Mouse (Mus musculus): ENCODE results near the gene Acsl3. TPM values are rescaled to one million over a fixed set of nuclear protein-coding genes. Genes with fewer than 3 reads are reported as not detected.

Gene Acsl3
- polyA plus RNA-seq, 1 experiment from 2014 or later = 77.8 TPM

DNA sequence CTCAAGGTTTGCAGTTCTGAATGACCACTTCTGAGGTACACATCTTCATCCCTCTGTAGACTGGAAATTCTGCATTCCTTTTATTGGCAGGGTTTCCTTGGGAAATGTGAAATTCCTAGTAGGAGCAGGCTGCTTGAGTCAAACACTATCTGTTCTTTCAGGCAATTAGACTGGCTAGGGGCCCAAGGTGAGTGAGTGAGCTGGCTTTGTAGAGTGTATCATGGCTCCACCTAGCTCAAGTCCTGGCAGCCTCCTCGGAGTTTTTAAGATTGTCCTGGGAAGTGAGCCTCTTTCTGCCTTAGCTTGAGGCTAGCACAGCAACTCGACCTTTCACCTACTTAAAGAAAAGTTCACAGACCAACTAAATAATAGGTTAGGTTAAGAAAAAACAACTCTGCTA is 1.2 kb upstream of the Acsl3 start:
- no peaks in the 10 kb centered on the region for H3K9me3 ChIP-seq
- H3K4me2 ChIP-seq (replicated peaks) = no peak overlapping the region
- no peak overlapping the region for H3K9ac ChIP-seq (replicated peaks)
- H3K27ac ChIP-seq = no peak overlapping the region
- peaks cover 30% of the 10 kb centered on the region for H3K4me1 ChIP-seq (replicated peaks)
- ATAC-seq = no peak
- no peaks in the 10 kb centered on the region for H3K27me3 ChIP-seq
- no peak overlapping the region for H3K4me3 ChIP-seq (replicated peaks)
- H3K36me3 ChIP-seq = no peaks in the 10 kb centered on the region
- WGBS = 16% methylated on average over 2 of the region's 2 CpGs

DNA sequence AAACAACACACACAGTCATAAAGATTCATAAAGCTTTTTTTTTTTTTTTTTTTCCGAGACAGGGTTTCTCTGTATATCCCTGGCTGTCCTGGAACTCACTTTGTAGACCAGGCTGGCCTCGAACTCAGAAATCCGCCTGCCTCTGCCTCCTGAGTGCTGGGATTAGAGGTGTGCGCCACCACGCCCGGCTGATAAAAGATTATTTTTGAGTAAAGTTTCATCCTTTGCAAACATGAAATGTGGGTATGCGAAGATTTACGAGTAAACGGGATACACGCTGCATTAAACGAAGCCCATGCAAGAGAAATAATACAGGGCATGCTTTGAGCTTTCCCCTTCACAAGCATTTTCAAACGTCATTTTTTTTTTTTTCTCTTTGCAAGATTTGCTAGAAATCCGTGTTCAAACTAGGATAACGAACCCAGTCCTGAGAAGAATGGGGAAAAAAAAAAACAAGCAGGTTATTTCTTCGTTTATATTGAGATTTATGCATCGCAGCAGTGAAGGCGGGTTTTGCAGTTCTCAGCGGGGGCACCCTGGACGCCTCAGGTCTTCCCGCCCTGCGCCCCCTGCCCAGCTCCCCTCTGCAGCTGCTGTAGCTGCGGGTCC is 500 bp upstream of the Acsl3 start:
- Histone ChIP-seq H3K9me3 (no peaks in the 10 kb centered on the region), H3K9ac (replicated peaks) (peak overlapping the region; percentile 97), H3K27ac (peak overlapping the region; percentile 99), H3K4me3 (replicated peaks) (peak overlapping the region; percentile 89), H3K27me3 (no peaks in the 10 kb centered on the region), H3K4me2 (replicated peaks) (peak overlapping the region; percentile 75), H3K4me1 (replicated peaks) (peaks cover 32% of the 10 kb centered on the region), H3K36me3 (no peaks in the 10 kb centered on the region)
- WGBS = 28% methylated on average over 22 of the region's 22 CpGs
- no peak for ATAC-seq

DNA sequence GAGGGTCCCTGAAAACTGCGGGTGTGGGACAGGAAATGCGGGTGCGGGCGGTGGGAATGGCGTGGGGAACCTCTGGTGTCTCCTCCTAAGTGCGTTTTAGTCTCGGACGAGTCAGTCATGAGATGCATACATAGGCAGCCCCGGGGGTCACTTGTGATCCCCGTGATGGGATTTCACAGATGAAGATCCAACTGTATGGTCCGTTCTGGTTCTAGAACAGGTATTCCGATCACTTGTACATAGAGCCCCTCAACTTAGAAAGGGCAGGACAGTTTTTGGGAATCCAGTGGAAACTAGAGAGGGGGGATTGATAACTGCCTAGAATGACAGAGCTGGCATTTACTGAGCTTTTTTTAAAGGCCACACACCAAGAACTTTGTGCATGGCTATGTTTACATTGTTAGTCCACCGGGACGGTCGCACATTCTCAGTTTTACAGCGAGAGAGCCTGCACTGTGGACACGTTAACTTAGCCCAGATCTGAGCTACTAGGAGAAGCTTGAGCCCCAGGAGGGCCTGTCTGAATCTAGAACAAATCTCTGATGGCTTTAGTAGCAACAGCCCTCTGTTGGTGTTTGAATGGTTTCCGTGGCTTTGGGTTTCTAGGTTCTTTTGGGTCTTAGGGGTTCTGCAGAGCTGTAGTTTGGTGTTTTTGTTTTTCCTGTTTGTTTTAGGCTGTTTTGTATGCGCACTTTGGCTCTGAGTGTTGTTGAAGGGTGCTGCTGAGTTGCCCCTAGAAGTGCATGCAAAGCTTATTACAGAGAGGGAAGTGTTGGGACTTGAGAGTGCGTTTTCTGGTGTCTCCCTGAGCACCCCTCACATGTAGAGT is 1.0 kb downstream of the Acsl3 start:
- peak overlapping the region; percentile 89 for H3K4me3 ChIP-seq (replicated peaks)
- peak overlapping the region; percentile 75 for H3K4me2 ChIP-seq (replicated peaks)
- H3K27ac ChIP-seq = peak overlapping the region; percentile 99
- no peak for ATAC-seq
- H3K9ac ChIP-seq (replicated peaks) = peak overlapping the region; percentile 97
- H3K4me1 ChIP-seq (replicated peaks) = peaks cover 32% of the 10 kb centered on the region
- WGBS = 2% methylated on average over 20 of the region's 20 CpGs
- H3K36me3 ChIP-seq = 0 out of 2 replicates have a peak, but pooled peaks cover under 1% of the 10 kb centered on the region
- H3K9me3 ChIP-seq = no peaks in the 10 kb centered on the region
- H3K27me3 ChIP-seq = no peaks in the 10 kb centered on the region

- Histone ChIP-seq H3K4me3 (replicated peaks) (peak overlapping the region; percentile 89), H3K4me1 (replicated peaks) (peaks cover 32% of the 10 kb centered on the region), H3K27ac (no peak overlapping the region; the same call in 1 of the 2 replicates), H3K9ac (replicated peaks) (peak overlapping the region; percentile 97), H3K36me3 (peaks cover 7% of the 10 kb centered on the region), H3K4me2 (replicated peaks) (peak overlapping the region; percentile 75), H3K27me3 (no peaks in the 10 kb centered on the region), H3K9me3 (no peaks in the 10 kb centered on the region)
- 24% methylated on average over 4 of the region's 4 CpGs for WGBS
- no peak for ATAC-seq
These were observed 1.7 kb downstream of the Acsl3 start for GRCm38 (mm10) chr1:78659270-78659823.

- WGBS = 95% methylated on average over 4 of the region's 4 CpGs
- Histone ChIP-seq H3K27ac (no peak overlapping the region), H3K36me3 (peaks cover 46% of the 10 kb centered on the region), H3K9me3 (no peaks in the 10 kb centered on the region), H3K27me3 (no peaks in the 10 kb centered on the region), H3K4me3 (replicated peaks) (no peak overlapping the region), H3K4me1 (replicated peaks) (peaks cover 23% of the 10 kb centered on the region), H3K4me2 (replicated peaks) (no peak overlapping the region), H3K9ac (replicated peaks) (no peak overlapping the region)
- no peak for ATAC-seq
These were observed 6.7 kb downstream of the Acsl3 start for GRCm38 (mm10) chr1:78664326-78664725.

DNA sequence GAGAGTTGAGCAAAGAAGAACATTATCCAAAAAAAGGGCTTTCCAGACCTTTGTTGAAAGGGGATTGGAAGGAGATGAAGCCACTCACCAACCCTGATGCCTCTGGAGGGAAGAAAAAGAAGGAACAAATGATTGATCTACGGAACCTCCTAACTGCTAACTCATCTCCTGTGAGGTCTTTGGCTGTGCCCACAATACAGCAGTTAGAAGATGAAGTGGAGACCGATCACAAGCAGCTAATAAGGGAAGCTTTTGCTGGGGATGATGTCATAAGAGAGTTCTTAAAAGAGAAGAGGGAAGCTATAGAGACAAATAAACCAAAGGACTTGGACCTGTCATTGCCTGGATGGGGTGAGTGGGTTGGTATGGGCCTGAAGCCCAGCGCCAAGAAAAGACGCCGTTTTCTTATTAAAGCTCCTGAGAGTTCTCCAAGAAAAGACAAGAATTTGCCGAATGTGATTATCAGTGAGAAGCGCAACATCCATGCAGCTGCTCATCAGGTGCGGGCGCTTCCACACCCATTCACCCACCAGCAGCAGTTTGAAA is 8.4 kb downstream of the Acsl3 start:
- Histone ChIP-seq H3K4me1 (replicated peaks) (peaks cover 6% of the 10 kb centered on the region), H3K9ac (replicated peaks) (no peak overlapping the region), H3K9me3 (no peaks in the 10 kb centered on the region), H3K27ac (no peak overlapping the region), H3K36me3 (peaks cover 49% of the 10 kb centered on the region), H3K27me3 (no peaks in the 10 kb centered on the region), H3K4me3 (replicated peaks) (no peak overlapping the region), H3K4me2 (replicated peaks) (no peak overlapping the region)
- WGBS = 95% methylated on average over 9 of the region's 9 CpGs
- no peak for ATAC-seq

DNA sequence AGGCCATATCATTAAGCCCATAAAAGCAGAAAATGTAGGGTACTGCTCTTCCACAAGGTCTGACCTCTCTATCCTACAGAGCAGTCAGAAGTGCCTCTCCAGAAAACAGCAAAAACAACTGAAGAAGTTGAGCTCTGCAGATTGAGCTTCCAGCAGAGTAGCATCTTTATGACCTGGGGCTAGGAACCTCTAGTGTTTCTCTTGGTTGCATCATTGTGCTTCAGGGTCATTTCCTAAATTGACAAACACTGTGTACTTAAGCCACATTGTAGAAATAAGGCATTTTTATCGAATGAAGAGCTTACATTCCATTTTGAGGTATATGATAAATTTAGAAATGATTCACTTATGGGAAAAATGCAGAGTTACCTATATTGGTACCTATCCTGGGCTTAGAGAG is 9.0 kb downstream of the Acsl3 start:
- no peak for ATAC-seq
- Histone ChIP-seq H3K27ac (no peak overlapping the region), H3K27me3 (no peaks in the 10 kb centered on the region), H3K36me3 (peaks cover 49% of the 10 kb centered on the region), H3K4me3 (replicated peaks) (no peak overlapping the region), H3K4me2 (replicated peaks) (no peak overlapping the region), H3K9ac (replicated peaks) (no peak overlapping the region), H3K4me1 (replicated peaks) (peaks cover under 1% of the 10 kb centered on the region), H3K9me3 (no peaks in the 10 kb centered on the region)
- WGBS = 96% methylated on average over 1 of the region's 1 CpGs

- WGBS = 98% methylated on average over 3 of the region's 3 CpGs
- H3K9ac ChIP-seq (replicated peaks) = no peak overlapping the region
- H3K9me3 ChIP-seq = no peaks in the 10 kb centered on the region
- H3K27me3 ChIP-seq = no peaks in the 10 kb centered on the region
- H3K36me3 ChIP-seq = peaks cover 8% of the 10 kb centered on the region
- H3K4me3 ChIP-seq (replicated peaks) = no peak overlapping the region
- no peak overlapping the region for H3K4me2 ChIP-seq (replicated peaks)
- ATAC-seq = no peak
- H3K27ac ChIP-seq = no peak overlapping the region
- no peaks in the 10 kb centered on the region for H3K4me1 ChIP-seq (replicated peaks)
These were observed 24.7 kb downstream of the Acsl3 start for GRCm38 (mm10) chr1:78682291-78682690.

DNA sequence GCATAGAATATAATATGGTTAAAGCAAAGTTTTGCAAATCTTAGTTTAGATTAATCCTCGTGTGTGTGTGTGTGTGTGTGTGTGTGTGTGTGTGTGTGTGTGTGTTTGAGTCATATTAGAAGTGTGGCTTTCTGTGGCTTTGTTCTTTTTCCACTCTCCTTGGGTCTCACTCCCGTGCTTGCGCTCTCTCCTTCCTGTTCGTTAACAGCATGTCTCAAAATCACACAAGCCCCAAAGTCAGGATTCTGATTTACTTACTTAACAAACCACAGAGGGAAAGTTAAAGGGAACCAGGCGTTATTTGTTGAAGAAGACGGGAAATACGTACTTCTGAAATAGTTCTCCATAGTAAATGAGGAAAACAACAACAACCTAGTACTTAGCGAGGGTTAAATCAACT is 26.5 kb downstream of the Acsl3 start:
- no peak for ATAC-seq
- Histone ChIP-seq H3K4me3 (replicated peaks) (no peak overlapping the region), H3K27ac (no peak overlapping the region), H3K9ac (replicated peaks) (no peak overlapping the region), H3K4me1 (replicated peaks) (no peaks in the 10 kb centered on the region), H3K9me3 (no peaks in the 10 kb centered on the region), H3K27me3 (no peaks in the 10 kb centered on the region), H3K36me3 (peaks cover 14% of the 10 kb centered on the region), H3K4me2 (replicated peaks) (no peak overlapping the region)
- 89% methylated on average over 8 of the region's 8 CpGs for WGBS

DNA sequence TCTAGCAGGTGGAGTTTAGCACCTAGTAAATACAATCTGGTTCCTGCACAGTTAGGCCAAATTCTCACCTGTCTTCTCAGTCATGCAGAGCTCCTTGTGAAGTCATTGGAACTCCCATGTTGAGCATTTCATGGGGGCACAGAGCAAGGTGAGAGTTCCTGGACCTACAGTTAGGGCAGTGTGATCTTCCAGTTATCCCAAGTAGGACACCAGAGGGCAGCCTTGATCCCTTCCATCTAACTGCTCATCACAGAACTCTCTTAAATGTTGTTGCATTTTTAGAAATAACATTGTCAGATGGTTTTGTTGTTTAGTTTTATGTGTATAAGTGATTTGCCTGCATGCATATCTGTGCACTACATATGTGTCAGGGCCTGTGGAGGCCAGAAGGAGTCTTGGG is 29.2 kb downstream of the Acsl3 start:
- Histone ChIP-seq H3K9ac (replicated peaks) (no peak overlapping the region), H3K4me1 (replicated peaks) (no peaks in the 10 kb centered on the region), H3K27ac (no peak overlapping the region), H3K27me3 (no peaks in the 10 kb centered on the region), H3K36me3 (peaks cover 25% of the 10 kb centered on the region), H3K4me3 (replicated peaks) (no peak overlapping the region), H3K4me2 (replicated peaks) (no peak overlapping the region), H3K9me3 (no peaks in the 10 kb centered on the region)
- ATAC-seq = 0 out of 2 replicates have a peak, but pooled peaks have one; percentile 24

DNA sequence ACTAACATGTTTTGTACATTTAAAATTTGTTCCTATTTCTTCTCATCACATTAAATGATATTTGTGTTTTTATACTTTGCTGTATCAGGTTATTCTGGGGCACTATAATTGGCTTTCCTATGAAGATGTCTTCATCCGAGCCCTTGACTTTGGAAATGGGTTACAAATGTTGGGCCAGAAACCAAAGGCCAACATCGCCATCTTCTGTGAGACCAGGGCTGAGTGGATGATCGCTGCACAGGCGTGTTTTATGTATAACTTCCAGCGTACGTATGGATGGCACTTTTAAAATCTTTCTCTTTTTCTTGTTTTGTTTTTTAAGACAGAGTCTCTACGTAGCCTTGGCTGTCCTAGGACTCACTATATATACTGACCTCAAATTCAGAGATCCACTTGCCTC is 30.5 kb downstream of the Acsl3 start:
- Histone ChIP-seq H3K27ac (no peak overlapping the region), H3K4me2 (replicated peaks) (no peak overlapping the region), H3K36me3 (peaks cover 31% of the 10 kb centered on the region), H3K4me1 (replicated peaks) (no peaks in the 10 kb centered on the region), H3K9ac (replicated peaks) (no peak overlapping the region), H3K9me3 (no peaks in the 10 kb centered on the region), H3K4me3 (replicated peaks) (no peak overlapping the region), H3K27me3 (no peaks in the 10 kb centered on the region)
- 89% methylated on average over 7 of the region's 7 CpGs for WGBS
- no peak for ATAC-seq
